Mouse (Mus musculus): ENCODE measurements at regions not wholly inside any gene's neighbourhood (a gene's known extent, or its start where the extent isn't known, plus 50 kb on each side); places are given as distances from the start of the nearest gene placed in this dataset.
"Not testable (repeated sequence)": the region's sequence is repeated elsewhere in the genome, so short reads cannot be mapped to it uniquely, and the experiment has no call there.

- no peaks in the 10 kb centered on the region for H3K4me1 ChIP-seq (replicated peaks; ENCODE audit: control insufficient read depth, insufficient read depth, low read length)
- no peak overlapping the region for H3K27ac ChIP-seq (ENCODE audit: low read length)
- H3K4me3 ChIP-seq (ENCODE audit: low read length): no peak overlapping the region
- H3K4me2 ChIP-seq (ENCODE audit: low read depth, low read length): no peak overlapping the region
- no peaks in the 10 kb centered on the region for H3K36me3 ChIP-seq (ENCODE audit: control insufficient read depth, insufficient read depth, low read length)
- no peaks in the 10 kb centered on the region for H3K9me3 ChIP-seq (ENCODE audit: control insufficient read depth, low read length)
- no peak overlapping the region for H3K9ac ChIP-seq (ENCODE audit: low read length)
- WGBS: 62% methylated on average over 3 of the region's 3 CpGs
- H3K27me3 ChIP-seq (ENCODE audit: control insufficient read depth, insufficient read depth, low read depth, low read length): no peaks in the 10 kb centered on the region
- no peak for ATAC-seq (ENCODE audit: low read depth)
Observed at GRCm38 (mm10) chr8:99640543-99640942, 224.3 kb upstream of the Cdh8 start.

DNA sequence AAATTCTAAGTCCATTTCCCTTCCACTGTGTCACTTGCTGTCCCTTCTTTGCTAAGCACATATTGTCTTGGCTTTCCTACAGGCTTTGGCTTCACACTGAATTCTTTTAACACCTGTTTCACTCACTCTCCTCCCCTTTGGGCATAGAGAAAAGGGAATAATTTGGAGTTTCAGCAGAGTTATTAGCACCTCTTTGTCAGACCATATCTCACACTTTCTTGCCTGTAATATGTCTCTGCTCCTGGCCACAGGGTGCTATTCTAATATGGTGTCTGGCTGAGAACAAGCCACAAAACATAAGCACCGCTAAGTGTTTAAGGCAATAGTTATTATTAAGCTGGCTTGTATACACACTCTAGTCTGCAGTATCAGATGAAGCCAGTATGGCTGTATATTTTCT lies 214.7 kb upstream of the Cdh8 start:
- not testable (repeated sequence) for H3K36me3 ChIP-seq (ENCODE audit: control insufficient read depth, insufficient read depth, low read length); H3K9ac ChIP-seq (ENCODE audit: low read length); H3K4me1 ChIP-seq (replicated peaks; ENCODE audit: control insufficient read depth, insufficient read depth, low read length); H3K4me3 ChIP-seq (ENCODE audit: low read length); H3K27me3 ChIP-seq (ENCODE audit: control insufficient read depth, insufficient read depth, low read depth, low read length); H3K9me3 ChIP-seq (ENCODE audit: control insufficient read depth, low read length); H3K27ac ChIP-seq (ENCODE audit: low read length); H3K4me2 ChIP-seq (ENCODE audit: low read depth, low read length); ATAC-seq (ENCODE audit: low read depth)
- 51% methylated on average over 1 of the region's 1 CpGs for WGBS

DNA sequence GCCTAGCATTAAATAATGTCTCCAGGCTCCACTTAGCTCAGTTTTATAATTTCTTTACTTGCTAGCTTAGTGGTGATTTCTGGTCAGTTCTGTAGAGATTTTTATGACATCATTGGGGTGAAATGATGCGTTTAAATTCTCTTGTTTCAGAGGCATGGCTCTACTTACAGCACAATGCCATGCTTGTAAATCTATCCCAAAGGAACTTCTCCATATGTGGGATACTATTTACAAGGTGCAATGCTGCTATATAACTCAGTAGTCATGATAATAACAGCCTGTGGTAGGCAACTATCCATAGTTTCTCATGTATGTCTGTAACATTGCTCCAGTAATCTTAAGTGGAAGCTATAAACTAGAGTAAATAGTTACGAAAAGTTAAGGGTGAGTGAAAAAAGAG lies 205.4 kb upstream of the Cdh8 start:
- Histone ChIP-seq H3K27ac (ENCODE audit: low read length) (no peak overlapping the region), H3K9ac (ENCODE audit: low read length) (no peak overlapping the region), H3K36me3 (ENCODE audit: control insufficient read depth, insufficient read depth, low read length) (no peaks in the 10 kb centered on the region), H3K4me3 (ENCODE audit: low read length) (no peak overlapping the region), H3K4me1 (replicated peaks; ENCODE audit: control insufficient read depth, insufficient read depth, low read length) (no peaks in the 10 kb centered on the region), H3K9me3 (ENCODE audit: control insufficient read depth, low read length) (no peaks in the 10 kb centered on the region; the same call in 1 of the 2 replicates), H3K4me2 (ENCODE audit: low read depth, low read length) (no peak overlapping the region), H3K27me3 (ENCODE audit: control insufficient read depth, insufficient read depth, low read depth, low read length) (no peaks in the 10 kb centered on the region)
- no peak for ATAC-seq (ENCODE audit: low read depth)
- 65% methylated on average over 2 of the region's 2 CpGs for WGBS

DNA sequence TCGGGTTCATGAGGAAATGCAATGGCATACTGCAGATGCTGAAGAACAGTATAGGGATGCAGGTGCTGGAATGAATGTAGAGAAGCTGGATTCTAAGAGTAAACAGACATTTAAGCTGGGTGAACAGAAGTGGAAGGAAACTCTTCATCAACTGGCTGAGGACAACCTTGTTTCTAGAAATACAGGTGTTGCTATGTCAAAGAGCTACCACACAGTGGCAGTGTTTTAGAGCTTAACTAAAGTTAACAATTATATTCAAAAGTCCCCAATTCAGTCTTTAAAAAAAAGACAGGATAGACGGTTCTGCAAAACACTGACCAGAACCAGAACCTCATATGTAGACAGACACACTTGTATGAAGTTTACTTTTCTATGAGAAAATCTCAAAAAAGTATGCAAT lies 188.1 kb upstream of the Cdh8 start:
- 52% methylated on average over 2 of the region's 2 CpGs for WGBS
- not testable (repeated sequence) for H3K4me3 ChIP-seq (ENCODE audit: low read length); H3K4me1 ChIP-seq (replicated peaks; ENCODE audit: control insufficient read depth, insufficient read depth, low read length); H3K9me3 ChIP-seq (ENCODE audit: control insufficient read depth, low read length); H3K27ac ChIP-seq (ENCODE audit: low read length); H3K36me3 ChIP-seq (ENCODE audit: control insufficient read depth, insufficient read depth, low read length); H3K4me2 ChIP-seq (ENCODE audit: low read depth, low read length); H3K27me3 ChIP-seq (ENCODE audit: control insufficient read depth, insufficient read depth, low read depth, low read length); ATAC-seq (ENCODE audit: low read depth); H3K9ac ChIP-seq (ENCODE audit: low read length)

DNA sequence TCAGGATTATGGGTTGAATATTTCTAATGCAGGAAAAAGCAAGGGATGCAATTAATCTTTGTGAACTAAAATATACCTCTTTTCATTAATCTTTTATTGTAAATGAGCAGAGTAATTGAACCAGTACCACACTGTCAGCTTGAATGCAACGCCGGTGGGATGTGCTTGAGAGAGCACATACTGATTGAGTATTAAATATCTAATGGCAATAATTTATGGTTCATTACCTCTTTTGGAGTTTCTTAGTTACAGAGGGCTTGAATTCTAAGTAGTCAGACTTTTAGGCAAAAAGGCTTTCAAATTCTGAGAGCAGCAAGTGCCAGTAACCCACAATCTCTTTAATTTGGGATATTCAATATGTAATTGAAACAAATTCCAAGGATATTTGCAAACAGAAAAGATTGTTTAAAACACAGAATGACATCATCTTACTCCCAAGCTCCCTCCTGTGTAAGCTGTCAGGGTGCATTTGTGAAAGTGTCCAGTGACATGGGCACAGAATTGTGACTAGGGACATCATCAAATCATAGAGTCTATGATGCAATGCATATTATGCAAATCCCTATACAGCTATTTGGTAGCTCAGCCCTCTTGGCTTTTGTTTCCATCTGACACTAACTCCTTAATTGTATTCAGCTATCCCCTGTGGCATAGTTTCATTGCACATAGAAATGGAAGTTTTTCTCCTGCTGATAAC lies 175.2 kb upstream of the Cdh8 start:
- no peak for ATAC-seq (ENCODE audit: low read depth)
- 69% methylated on average over 2 of the region's 2 CpGs for WGBS
- Histone ChIP-seq H3K36me3 (ENCODE audit: control insufficient read depth, insufficient read depth, low read length) (no peaks in the 10 kb centered on the region), H3K9me3 (ENCODE audit: control insufficient read depth, low read length) (no peaks in the 10 kb centered on the region), H3K4me3 (ENCODE audit: low read length) (no peak overlapping the region), H3K9ac (ENCODE audit: low read length) (no peak overlapping the region), H3K27me3 (ENCODE audit: control insufficient read depth, insufficient read depth, low read depth, low read length) (no peaks in the 10 kb centered on the region), H3K27ac (ENCODE audit: low read length) (no peak overlapping the region), H3K4me1 (replicated peaks; ENCODE audit: control insufficient read depth, insufficient read depth, low read length) (no peaks in the 10 kb centered on the region), H3K4me2 (ENCODE audit: low read depth, low read length) (no peak overlapping the region)

GRCm38 (mm10) chr8:99544102-99544501 lies 127.8 kb upstream of the Cdh8 start:
- no peaks in the 10 kb centered on the region for H3K9me3 ChIP-seq (ENCODE audit: control insufficient read depth, low read length)
- H3K4me2 ChIP-seq (ENCODE audit: low read depth, low read length): no peak overlapping the region
- no peak overlapping the region for H3K4me3 ChIP-seq (ENCODE audit: low read length)
- H3K27ac ChIP-seq (ENCODE audit: low read length): no peak overlapping the region
- H3K36me3 ChIP-seq (ENCODE audit: control insufficient read depth, insufficient read depth, low read length): no peaks in the 10 kb centered on the region
- no peaks in the 10 kb centered on the region for H3K4me1 ChIP-seq (replicated peaks; ENCODE audit: control insufficient read depth, insufficient read depth, low read length)
- no peak overlapping the region for H3K9ac ChIP-seq (ENCODE audit: low read length)
- no peaks in the 10 kb centered on the region for H3K27me3 ChIP-seq (ENCODE audit: control insufficient read depth, insufficient read depth, low read depth, low read length)
- no peak for ATAC-seq (ENCODE audit: low read depth)
- WGBS: 75% methylated on average over 1 of the region's 1 CpGs

DNA sequence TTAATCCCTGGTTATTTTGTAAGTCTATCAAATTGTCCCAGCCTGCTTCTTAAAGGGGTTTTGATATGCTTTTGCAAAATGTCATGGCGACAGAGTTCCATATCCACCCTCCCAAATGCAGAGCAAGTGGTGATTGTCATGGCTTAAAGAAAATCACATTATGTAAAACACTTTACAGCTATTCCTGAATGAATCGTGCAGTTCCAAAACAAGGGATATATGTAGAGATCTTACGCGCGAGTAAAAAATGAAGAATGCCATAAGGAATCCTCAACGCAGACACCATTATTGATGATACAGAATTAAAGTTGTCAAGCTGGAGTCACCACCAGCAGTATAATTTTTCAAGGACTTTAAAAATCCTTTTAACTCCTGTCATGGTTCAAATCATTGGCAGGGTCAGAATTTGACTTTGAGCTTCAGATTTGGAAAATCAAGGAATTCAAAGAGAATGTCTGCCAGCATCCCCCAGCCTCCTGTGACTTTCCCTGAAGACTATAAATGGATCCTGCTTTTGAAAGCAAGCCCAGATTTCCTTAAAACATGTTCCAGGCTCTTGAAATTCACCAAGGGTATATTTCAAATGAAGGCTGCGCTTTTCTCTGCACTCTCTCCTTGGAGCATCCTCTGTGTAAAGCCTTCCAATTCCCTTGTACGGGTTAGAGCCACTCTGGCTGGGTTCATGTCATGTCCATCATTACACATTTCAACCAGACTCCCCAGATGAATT lies 116.6 kb upstream of the Cdh8 start:
- no peak for ATAC-seq (ENCODE audit: low read depth)
- Histone ChIP-seq H3K4me2 (ENCODE audit: low read depth, low read length) (no peak overlapping the region), H3K9ac (ENCODE audit: low read length) (no peak overlapping the region), H3K27me3 (ENCODE audit: control insufficient read depth, insufficient read depth, low read depth, low read length) (no peaks in the 10 kb centered on the region), H3K36me3 (ENCODE audit: control insufficient read depth, insufficient read depth, low read length) (no peaks in the 10 kb centered on the region), H3K4me1 (replicated peaks; ENCODE audit: control insufficient read depth, insufficient read depth, low read length) (no peaks in the 10 kb centered on the region), H3K27ac (ENCODE audit: low read length) (no peak overlapping the region), H3K9me3 (ENCODE audit: control insufficient read depth, low read length) (no peaks in the 10 kb centered on the region), H3K4me3 (ENCODE audit: low read length) (no peak overlapping the region)
- 83% methylated on average over 8 of the region's 8 CpGs for WGBS

DNA sequence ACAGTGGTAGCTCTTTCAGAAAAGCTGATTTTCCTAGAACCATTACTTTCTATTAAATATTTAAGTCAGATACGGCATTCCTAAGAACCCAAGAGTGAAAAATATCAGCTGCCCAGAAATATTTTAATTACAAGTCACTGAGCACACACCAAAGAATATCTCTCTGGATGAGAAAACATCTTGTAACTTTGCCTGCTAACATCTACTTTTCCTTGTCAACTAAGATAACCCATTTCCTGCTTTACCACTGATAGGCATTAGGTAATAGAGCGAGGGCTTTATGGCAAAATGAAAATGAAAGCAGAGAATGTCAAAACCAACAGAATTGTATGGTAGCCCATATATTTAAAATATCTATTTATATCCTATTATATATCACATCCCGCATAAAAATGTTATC lies 85.8 kb upstream of the Cdh8 start:
- no peaks in the 10 kb centered on the region for H3K4me1 ChIP-seq (replicated peaks; ENCODE audit: control insufficient read depth, insufficient read depth, low read length)
- H3K27ac ChIP-seq (ENCODE audit: low read length): no peak overlapping the region
- no peaks in the 10 kb centered on the region for H3K36me3 ChIP-seq (ENCODE audit: control insufficient read depth, insufficient read depth, low read length)
- no peak overlapping the region for H3K4me3 ChIP-seq (ENCODE audit: low read length)
- 74% methylated on average over 3 of the region's 3 CpGs for WGBS
- no peaks in the 10 kb centered on the region for H3K27me3 ChIP-seq (ENCODE audit: control insufficient read depth, insufficient read depth, low read depth, low read length)
- no peak overlapping the region for H3K9ac ChIP-seq (ENCODE audit: low read length)
- no peak overlapping the region for H3K4me2 ChIP-seq (ENCODE audit: low read depth, low read length)
- ATAC-seq (ENCODE audit: low read depth): no peak
- no peaks in the 10 kb centered on the region for H3K9me3 ChIP-seq (ENCODE audit: control insufficient read depth, low read length)
